Mouse (Mus musculus): ENCODE results near the gene Gm14781. TPM values are rescaled to one million over a fixed set of nuclear protein-coding genes. Genes with fewer than 3 reads are reported as not detected.
"Not testable (repeated sequence)": the region's sequence is repeated elsewhere in the genome, so short reads cannot be mapped to it uniquely, and the experiment has no call there.

Gm14781 gene
- total RNA-seq (2018; cell fraction: chromatin; rRNA removed), result not detected
- total RNA-seq (2018; cell fraction: cytosol; rRNA removed), result not detected
- not detected for total RNA-seq (2018; cell fraction: nucleus; rRNA removed)
- polyA plus RNA-seq (2018), result not detected in 3 replicates

- 83% methylated on average over 1 of the region's 1 CpGs for WGBS (ENCODE audit: missing documents)
- not testable (repeated sequence) for H3K36me3 ChIP-seq (ENCODE audit: inconsistent target); H3K79me2 ChIP-seq (ENCODE audit: inconsistent target); H3K27ac ChIP-seq; H3K4me3 ChIP-seq (ENCODE audit: inconsistent target)
These were observed at the start of gene Gm14781 for GRCm38 (mm10) chrX:91631894-91632293. Gene Gm14781 (plus strand): TSS chrX:91632194.

- not testable (repeated sequence) for H3K4me3 ChIP-seq (ENCODE audit: inconsistent target); H3K27ac ChIP-seq; H3K36me3 ChIP-seq (ENCODE audit: inconsistent target); H3K79me2 ChIP-seq (ENCODE audit: inconsistent target)
These were observed 23.1 kb downstream of the Gm14781 start for GRCm38 (mm10) chrX:91654964-91655575.

Other genes with a start within 250 kb of the Gm14781 start
- gene Gm5072, start 239.7 kb upstream of the Gm14781 start, polyA plus RNA-seq (2018), result not detected in 3 replicates
- not detected in 3 replicates for gene Gm8914, start 152.1 kb upstream of the Gm14781 start, polyA plus RNA-seq (2018)
- gene 1700084M14Rik, start 56.3 kb upstream of the Gm14781 start, polyA plus RNA-seq (2018), result not detected in 3 replicates
- not detected in 3 replicates for gene Mageb5, start 150.8 kb downstream of the Gm14781 start, polyA plus RNA-seq (2018)

Measured in macrophage (primary cell).